ENCODE assay signal across 20 mouse cellular contexts in genomic region chr6:28848285-28848794, GRCm38 (mm10). TPM values are rescaled to one million over a fixed set of nuclear protein-coding genes. Genes with fewer than 3 reads are reported as not detected.
A peak's percentile ranks its signal among the peaks of the same experiment; 100 is the strongest.
DNase-seq lines count a peak whose midpoint lies in the region; ATAC-seq and TF ChIP-seq lines count a peak whose summit lies in the region.
"Had no signal": no experiment of that assay in that cellular context is flagged by ENCODE, and none has a peak within 500 bp of the region (broad histone marks: within the 10 kb centered on the region; RNA-seq: fewer than 3 reads in every experiment).

No protein-coding gene starts in this region.

- TF ChIP-seq POLR2A in myocyte (IDR thresholded peaks at IDR 0.05; ENCODE audit: insufficient read length, low read depth): no peak

- DNase-seq in hindbrain, embryonic 10.5 days (ENCODE audit: low spot score): no peak
- peak; percentile 61 for DNase-seq in kidney, postnatal 0 days (ENCODE audit: low spot score)
- no peak for DNase-seq in kidney, adult 8-10 months
- DNase-seq in embryonic facial prominence, embryonic 14.5 days (ENCODE audit: low spot score): no peak
- no peak for DNase-seq in right cerebral cortex, postnatal 14 days
- DNase-seq in testis, postnatal 14 days (ENCODE audit: low spot score): no peak
- DNase-seq: adrenal gland, postnatal 36 days; B cell, adult 2 months; cerebellum, adult 18-20 months; cerebellum, postnatal 36 days; forebrain, postnatal 0 days; gastrocnemius, postnatal 10 days; heart, postnatal 36 days; kidney, postnatal 4 days; liver; thymus, postnatal 36 days had no signal

- no peaks in the 10 kb centered on the region for H3K9me3 ChIP-seq in hindbrain, embryonic 10.5 days
- H3K9me3 ChIP-seq in hindbrain, embryonic 12.5 days (replicated peaks): no peaks in the 10 kb centered on the region
- no peaks in the 10 kb centered on the region for H3K9me3 ChIP-seq in kidney, postnatal 0 days (replicated peaks; ENCODE audit: low read length)
- no peaks in the 10 kb centered on the region for H3K9me3 ChIP-seq in embryonic facial prominence, embryonic 14.5 days (ENCODE audit: control insufficient read depth, low read length)
- H3K9me3 ChIP-seq: intestine, embryonic 15.5 days had no signal

- H3K27me3 ChIP-seq in hindbrain, embryonic 10.5 days (ENCODE audit: insufficient read depth, poor library complexity, severe bottlenecking): no peaks in the 10 kb centered on the region
- H3K27me3 ChIP-seq in hindbrain, embryonic 12.5 days: no peaks in the 10 kb centered on the region
- H3K27me3 ChIP-seq in kidney, postnatal 0 days (ENCODE audit: insufficient read depth, low read length): no peaks in the 10 kb centered on the region
- H3K27me3 ChIP-seq in embryonic facial prominence, embryonic 14.5 days (replicated peaks; ENCODE audit: control insufficient read depth, insufficient read depth, low read length): no peaks in the 10 kb centered on the region
- H3K27me3 ChIP-seq in myocyte (ENCODE audit: control insufficient read depth, insufficient read depth, insufficient read length): no peaks in the 10 kb centered on the region
- H3K27me3 ChIP-seq: intestine, embryonic 15.5 days had no signal

- 78% methylated on average over 6 of the region's 6 CpGs for WGBS in hindbrain, embryonic 10.5 days
- WGBS in hindbrain, embryonic 12.5 days: 72% methylated on average over 6 of the region's 6 CpGs
- 44% methylated on average over 6 of the region's 6 CpGs for WGBS in kidney, postnatal 0 days
- WGBS in embryonic facial prominence, embryonic 14.5 days: 41% methylated on average over 6 of the region's 6 CpGs

- peaks cover 46% of the 10 kb centered on the region for H3K4me1 ChIP-seq in hindbrain, embryonic 10.5 days (replicated peaks)
- H3K4me1 ChIP-seq in hindbrain, embryonic 12.5 days: peaks cover 39% of the 10 kb centered on the region
- H3K4me1 ChIP-seq in kidney, postnatal 0 days (replicated peaks; ENCODE audit: insufficient read depth, low read length): peaks cover 7% of the 10 kb centered on the region
- peaks cover 35% of the 10 kb centered on the region for H3K4me1 ChIP-seq in embryonic facial prominence, embryonic 14.5 days (ENCODE audit: control insufficient read depth, insufficient read depth, low read length)

- H3K79me2 ChIP-seq in myocyte (ENCODE audit: control insufficient read depth, insufficient read depth): peaks cover 10% of the 10 kb centered on the region

- H3K9ac ChIP-seq in hindbrain, embryonic 12.5 days: no peak overlapping the region
- no peak overlapping the region for H3K9ac ChIP-seq in kidney, postnatal 0 days (ENCODE audit: low read depth, low read length)
- no peak overlapping the region for H3K9ac ChIP-seq in embryonic facial prominence, embryonic 14.5 days (ENCODE audit: low read depth, low read length)
- H3K9ac ChIP-seq: forebrain, postnatal 0 days; intestine, embryonic 15.5 days had no signal

- TF ChIP-seq CTCF in kidney, postnatal 0 days (IDR thresholded peaks at IDR 0.05; ENCODE audit: low read depth): no peak

- peak overlapping the region; percentile 53 for H3K27ac ChIP-seq in hindbrain, embryonic 10.5 days
- H3K27ac ChIP-seq in hindbrain, embryonic 12.5 days: no peak overlapping the region
- H3K27ac ChIP-seq in kidney, postnatal 0 days: no peak overlapping the region
- peak overlapping the region; percentile 10; the same call in 1 of the 2 replicates for H3K27ac ChIP-seq in embryonic facial prominence, embryonic 14.5 days (replicated peaks; ENCODE audit: low read depth, low read length)
- H3K27ac ChIP-seq: intestine, embryonic 15.5 days had no signal

- no peaks in the 10 kb centered on the region for H3K36me3 ChIP-seq in hindbrain, embryonic 10.5 days
- no peaks in the 10 kb centered on the region for H3K36me3 ChIP-seq in hindbrain, embryonic 12.5 days
- no peaks in the 10 kb centered on the region for H3K36me3 ChIP-seq in kidney, postnatal 0 days (ENCODE audit: insufficient read depth, low read length)
- H3K36me3 ChIP-seq in embryonic facial prominence, embryonic 14.5 days (ENCODE audit: control insufficient read depth, insufficient read depth, low read length): no peaks in the 10 kb centered on the region
- H3K36me3 ChIP-seq in myocyte (ENCODE audit: control insufficient read depth, insufficient read depth): no peaks in the 10 kb centered on the region
- H3K36me3 ChIP-seq: intestine, embryonic 15.5 days had no signal

- ATAC-seq in hindbrain, embryonic 12.5 days (ENCODE audit: low FRiP score): no peak
- no peak for ATAC-seq in kidney, postnatal 0 days (replicated peaks; ENCODE audit: low FRiP score, low read depth)
- peak; percentile 27; the same call in 1 of the 2 replicates for ATAC-seq in embryonic facial prominence, embryonic 14.5 days (ENCODE audit: low read depth)
- ATAC-seq: intestine, embryonic 15.5 days; lung, postnatal 0 days had no signal

- H3ac ChIP-seq in myocyte (ENCODE audit: control insufficient read depth, insufficient read length): no peak overlapping the region

- no peak overlapping the region for H3K4me3 ChIP-seq in hindbrain, embryonic 10.5 days
- no peak overlapping the region for H3K4me3 ChIP-seq in hindbrain, embryonic 12.5 days
- no peak overlapping the region for H3K4me3 ChIP-seq in kidney, postnatal 0 days (replicated peaks; ENCODE audit: low read depth, low read length)
- no peak overlapping the region for H3K4me3 ChIP-seq in embryonic facial prominence, embryonic 14.5 days (ENCODE audit: low read depth, low read length)
- no peak overlapping the region for H3K4me3 ChIP-seq in myocyte
- H3K4me3 ChIP-seq: intestine, embryonic 15.5 days had no signal

- H3K4me2 ChIP-seq in hindbrain, embryonic 12.5 days (replicated peaks): no peak overlapping the region
- no peak overlapping the region for H3K4me2 ChIP-seq in kidney, postnatal 0 days (ENCODE audit: low read length)
- H3K4me2 ChIP-seq in embryonic facial prominence, embryonic 14.5 days (ENCODE audit: low read depth, low read length): no peak overlapping the region
- peak overlapping the region; percentile 30 for H3K4me2 ChIP-seq in myocyte (ENCODE audit: low read depth)
- H3K4me2 ChIP-seq: intestine, embryonic 15.5 days had no signal

TF ChIP-seq in myocyte, 11 proteins besides CTCF, POLR2A, EP300 and RAD21:
- TF ChIP-seq CEBPB (IDR thresholded peaks at IDR 0.05; ENCODE audit: insufficient read depth, poor library complexity, severe bottlenecking): no peak
- no peak for TF ChIP-seq REST (IDR thresholded peaks at IDR 0.05; ENCODE audit: insufficient read depth, insufficient read length)
- TF ChIP-seq MYOD1 (IDR thresholded peaks at IDR 0.05; ENCODE audit: control insufficient read depth in 1 of 3, insufficient read length in 2 of 3, low read depth in 2 of 3): no peak
- TF ChIP-seq POLR2AphosphoS2 (IDR thresholded peaks at IDR 0.05; ENCODE audit: insufficient read length, low read depth): no peak
- no peak for TF ChIP-seq E2F4 (IDR thresholded peaks at IDR 0.05; ENCODE audit: insufficient read depth)
- TF ChIP-seq SRF (IDR thresholded peaks at IDR 0.05; ENCODE audit: control insufficient read depth, insufficient read length, low read depth): no peak
- TF ChIP-seq USF1 (IDR thresholded peaks at IDR 0.05; ENCODE audit: low read depth): no peak
- TF ChIP-seq MAX (IDR thresholded peaks at IDR 0.05; ENCODE audit: low read depth): no peak
- no peak for TF ChIP-seq MYOG (IDR thresholded peaks at IDR 0.05; ENCODE audit: control insufficient read depth in 1 of 3, insufficient read depth in 1 of 3, insufficient read length in 2 of 3, low read depth in 2 of 3)
- no peak for TF ChIP-seq TCF12 (IDR thresholded peaks at IDR 0.05; ENCODE audit: insufficient read depth, poor library complexity, severe bottlenecking)

RNA-seq across cellular contexts. Expression of gene Lrrc4, which starts 16.8 kb away (rescaled TPM):
- polyA plus RNA-seq in hindbrain, embryonic 10.5 days (2016; fragmentation: Nextera tagmentation; extraction: Ambion mirVana): 2.3 and 2.4 TPM in 2 replicates
- polyA plus RNA-seq in hindbrain, embryonic 12.5 days (2016; fragmentation: Nextera tagmentation; extraction: Ambion mirVana): 3.6 and 4.6 TPM in 2 replicates
- polyA plus RNA-seq in kidney, postnatal 0 days (2015; fragmentation: Nextera tagmentation; extraction: Ambion mirVana): 0.66 and 0.80 TPM in 2 replicates
- 0.80 and 1.0 TPM in 2 replicates for polyA plus RNA-seq in embryonic facial prominence, embryonic 14.5 days (2014; fragmentation: Nextera tagmentation; extraction: Ambion mirVana)
- polyA plus RNA-seq in myocyte (2012; fragmentation: generic; extraction: Trizol): 0.72 TPM

Comparison
In these comparisons a context has a peak if more than half of its experiments do, and no peak if none do; other contexts are left out.
1. H3K27ac ChIP-seq: peak in hindbrain, embryonic 10.5 days (single experiment) and embryonic facial prominence, embryonic 14.5 days (single experiment); none in hindbrain, embryonic 12.5 days (single experiment) and kidney, postnatal 0 days (single experiment).